Mouse (Mus musculus) left cerebral cortex, adult 18-20 months (tissue): ENCODE data around the gene Cxcr4. TPM values are rescaled to one million over a fixed set of nuclear protein-coding genes. Genes with fewer than 3 reads are reported as not detected.

Experiments
- DNase-seq, 2 experiments: peaks; one replicate each; pipeline ENCODE4 v3.0.0; 2021 to 2022; ENCODE audit warnings: low spot score in 2 of 2, mixed read lengths in 1 of 2
- long read RNA-seq, 2 experiments: library from polyadenylated mRNA; stranded (forward); transcript quantifications; one replicate each; pipeline ENCODE4 v2.0.0; 2021
- total RNA-seq, 2 experiments: library from RNA; stranded (reverse); gene quantifications; 2 replicates each; pipeline ENCODE4 v1.2.3; 2021

Cxcr4 gene
- total RNA-seq = 1 to 10 TPM; 1.5 to 1.7 TPM
- long read RNA-seq, experiment 1, partial matches to known transcripts = 0 of 2 reads
- long read RNA-seq, experiment 1, other reads (novel, unspliced or antisense) = 1 of 2 reads
- long read RNA-seq, experiment 2 = 0 reads

- peak; percentile 20 to 39 for DNase-seq
These were observed at the start of gene Cxcr4 for GRCm38 (mm10) chr1:128592211-128592741. Gene Cxcr4 (minus strand): TSS chr1:128592293.

GRCm38 (mm10) chr1:128639707-128640107 lies 47.6 kb upstream of the Cxcr4 start:
- no peak for DNase-seq

GRCm38 (mm10) chr1:128637230-128637740 lies 45.2 kb upstream of the Cxcr4 start:
- DNase-seq = no peak

- DNase-seq = no peak
These were observed 44.5 kb upstream of the Cxcr4 start for GRCm38 (mm10) chr1:128636258-128637229.

- no peak for DNase-seq
These were observed 41.8 kb upstream of the Cxcr4 start for GRCm38 (mm10) chr1:128633711-128634379.

GRCm38 (mm10) chr1:128632522-128632921 lies 40.4 kb upstream of the Cxcr4 start:
- no peak for DNase-seq

GRCm38 (mm10) chr1:128626144-128626678 lies 34.1 kb upstream of the Cxcr4 start:
- DNase-seq = no peak

GRCm38 (mm10) chr1:128623594-128623887 lies 31.4 kb upstream of the Cxcr4 start:
- no peak for DNase-seq

- DNase-seq = no peak
These were observed 30.9 kb upstream of the Cxcr4 start for GRCm38 (mm10) chr1:128622867-128623593.

GRCm38 (mm10) chr1:128617654-128618310 lies 25.7 kb upstream of the Cxcr4 start:
- DNase-seq = no peak

- DNase-seq = no peak
These were observed 24.5 kb upstream of the Cxcr4 start for GRCm38 (mm10) chr1:128616586-128616985.

GRCm38 (mm10) chr1:128615459-128615806 lies 23.3 kb upstream of the Cxcr4 start:
- no peak for DNase-seq

- no peak for DNase-seq
These were observed 22.8 kb upstream of the Cxcr4 start for GRCm38 (mm10) chr1:128614653-128615458.

- DNase-seq = no peak
These were observed 16.0 kb upstream of the Cxcr4 start for GRCm38 (mm10) chr1:128608119-128608518.

- DNase-seq = no peak
These were observed 15.3 kb upstream of the Cxcr4 start for GRCm38 (mm10) chr1:128607423-128607822.

- no peak for DNase-seq
These were observed 13.7 kb upstream of the Cxcr4 start for GRCm38 (mm10) chr1:128605794-128606193.

- DNase-seq = no peak
These were observed 10.7 kb upstream of the Cxcr4 start for GRCm38 (mm10) chr1:128602688-128603385.

GRCm38 (mm10) chr1:128602018-128602687 lies 10.1 kb upstream of the Cxcr4 start:
- DNase-seq = no peak
